Mouse (Mus musculus) stomach, adult 2 months (tissue): ENCODE measurements around the gene Vmn2r23. TPM values are rescaled to one million over a fixed set of nuclear protein-coding genes. Genes with fewer than 3 reads are reported as not detected.

ENCODE experiments used
- polyA plus RNA-seq: library from polyadenylated mRNA; depleted of rRNA; stranded (reverse); fragments of >200 nt; gene quantifications from 2 replicates; pipeline ENCODE4 v1.2.3, GENCODE M21; 2012; rRNA removed

Vmn2r23 gene
- polyA plus RNA-seq: not detected in 2 replicates

DNA sequence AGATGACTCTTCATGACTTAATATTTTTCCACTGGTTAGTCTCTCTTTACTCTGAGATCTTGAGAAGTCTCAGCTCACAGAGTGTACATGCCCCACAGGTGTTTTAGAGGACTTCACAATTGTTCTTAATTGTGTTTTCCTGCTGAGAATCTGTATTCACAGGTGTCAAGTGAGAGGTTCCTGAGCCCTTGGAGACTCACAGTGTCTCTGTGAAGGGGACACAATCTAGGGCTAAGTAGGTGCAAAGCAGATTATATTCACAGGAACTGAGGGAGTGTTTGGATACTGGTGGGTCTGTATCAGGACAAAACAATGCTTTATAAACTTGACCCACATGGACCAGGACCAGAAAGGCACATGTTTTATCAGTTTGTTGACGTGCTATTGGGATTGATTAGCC lies at the start of gene Vmn2r23:
Gene Vmn2r23 (plus strand): TSS at position 301 of the 400 bp plus-strand sequence.

DNA sequence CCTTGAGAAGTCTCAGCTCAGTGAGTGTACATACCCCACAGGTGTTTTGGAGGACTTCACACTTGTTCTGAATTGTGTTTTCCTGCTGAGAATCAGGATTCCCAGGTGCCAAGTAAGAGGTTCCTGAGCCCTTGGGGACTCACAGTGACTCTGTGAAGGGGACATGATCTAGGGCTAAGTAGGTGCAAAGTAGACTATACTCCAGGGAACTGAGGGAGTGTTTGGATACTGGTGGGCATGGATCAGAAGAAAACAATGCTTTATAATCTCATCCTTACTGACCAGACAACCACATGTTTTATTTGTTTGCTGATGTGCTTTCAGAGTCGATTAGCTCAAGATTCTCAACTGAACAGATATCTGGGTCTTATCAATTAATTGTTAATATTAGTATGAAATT lies 76.1 kb downstream of the Vmn2r23 start, which contains the start of gene Vmn2r24:
Gene Vmn2r24 (plus strand): TSS at position 301 of the 400 bp plus-strand sequence.

Other genes with a start within 250 kb of the Vmn2r23 start
- gene Vmn2r21, start 169.3 kb upstream of the Vmn2r23 start, polyA plus RNA-seq: not detected in 2 replicates
- gene Vmn2r22, start 51.9 kb upstream of the Vmn2r23 start, polyA plus RNA-seq: not detected in 2 replicates
- gene Vmn2r24, start 76.2 kb downstream of the Vmn2r23 start, polyA plus RNA-seq: not detected in 2 replicates
- not detected in 2 replicates for gene Vmn2r25, start 150.8 kb downstream of the Vmn2r23 start, polyA plus RNA-seq